Mouse (Mus musculus): ENCODE data around the gene Dgkk. TPM values are rescaled to one million over a fixed set of nuclear protein-coding genes. Genes with fewer than 3 reads are reported as not detected.
"Not testable (repeated sequence)": the region's sequence is repeated elsewhere in the genome, so short reads cannot be mapped to it uniquely, and the experiment has no call there.

Gene Dgkk
- polyA plus RNA-seq (2015; fragmentation: Nextera tagmentation; extraction: Ambion mirVana): 0.30 and 0.44 TPM in 2 replicates

DNA sequence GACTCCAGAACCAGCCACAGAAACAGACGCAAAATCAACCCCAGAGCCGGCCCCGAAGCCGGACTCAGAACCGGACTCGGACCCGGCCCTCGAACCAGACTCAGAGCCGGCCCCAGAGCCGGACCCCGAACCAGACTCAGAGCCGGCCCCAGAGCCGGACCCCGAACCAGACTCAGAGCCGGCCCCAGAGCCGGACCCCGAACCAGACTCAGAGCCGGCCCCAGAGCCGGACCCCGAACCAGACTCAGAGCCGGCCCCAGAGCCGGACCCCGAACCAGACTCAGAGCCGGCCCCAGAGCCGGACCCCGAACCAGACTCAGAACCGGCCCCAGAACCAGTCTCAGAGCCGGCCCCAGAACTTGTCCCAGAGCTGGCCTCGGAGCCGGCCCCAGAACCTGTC lies at the start of gene Dgkk:
Gene Dgkk, plus strand, starts transcription at position 301 of the 400 bp plus-strand sequence.
- WGBS: 13% methylated on average over 3 of the region's 30 CpGs

DNA sequence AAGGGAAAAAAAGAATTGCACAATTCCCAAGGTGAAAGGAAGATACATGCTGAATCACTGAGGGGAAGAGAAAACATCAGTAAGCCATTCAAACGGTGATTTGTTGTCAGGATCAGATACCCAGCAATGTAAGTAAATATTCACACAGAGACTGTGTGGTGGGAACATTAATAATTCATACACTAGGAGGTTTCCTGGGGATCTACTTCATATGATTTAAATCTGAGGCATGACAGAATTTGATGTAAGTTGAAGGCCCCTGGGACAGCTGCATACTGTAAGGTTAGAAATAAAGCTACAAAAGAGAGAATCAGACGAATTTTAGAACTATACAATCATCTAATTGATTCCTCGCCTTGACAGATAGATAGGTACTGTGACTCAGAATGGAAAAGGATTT lies 45.1 kb upstream of the Dgkk start:
- 62% methylated on average over 3 of the region's 3 CpGs for WGBS
- Histone ChIP-seq H3K9me3 (ENCODE audit: control insufficient read depth, low read length) (no peaks in the 10 kb centered on the region), H3K4me3 (ENCODE audit: low read length) (no peak overlapping the region), H3K27me3 (ENCODE audit: control insufficient read depth, insufficient read depth, low read depth, low read length) (no peaks in the 10 kb centered on the region), H3K36me3 (ENCODE audit: control insufficient read depth, insufficient read depth, low read length) (no peaks in the 10 kb centered on the region), H3K27ac (ENCODE audit: low read length) (no peak overlapping the region), H3K4me1 (replicated peaks; ENCODE audit: control insufficient read depth, insufficient read depth, low read length) (no peaks in the 10 kb centered on the region), H3K4me2 (ENCODE audit: low read depth, low read length) (no peak overlapping the region), H3K9ac (ENCODE audit: low read length) (no peak overlapping the region)
- ATAC-seq (ENCODE audit: low read depth): no peak

More for the DNA sequence above, at the start of gene Dgkk:
- H3K27ac ChIP-seq (ENCODE audit: low read length); ATAC-seq (ENCODE audit: low read depth); H3K27me3 ChIP-seq (ENCODE audit: control insufficient read depth, insufficient read depth, low read depth, low read length); H3K36me3 ChIP-seq (ENCODE audit: control insufficient read depth, insufficient read depth, low read length); H3K4me1 ChIP-seq (replicated peaks; ENCODE audit: control insufficient read depth, insufficient read depth, low read length); H3K9me3 ChIP-seq (ENCODE audit: control insufficient read depth, low read length); H3K9ac ChIP-seq (ENCODE audit: low read length): not testable (repeated sequence)
- H3K4me2 ChIP-seq (ENCODE audit: low read depth, low read length): peak within 1 kb of the TSS; percentile 61
- peak within 1 kb of the TSS; percentile 44 for H3K4me3 ChIP-seq (ENCODE audit: low read length)

DNA sequence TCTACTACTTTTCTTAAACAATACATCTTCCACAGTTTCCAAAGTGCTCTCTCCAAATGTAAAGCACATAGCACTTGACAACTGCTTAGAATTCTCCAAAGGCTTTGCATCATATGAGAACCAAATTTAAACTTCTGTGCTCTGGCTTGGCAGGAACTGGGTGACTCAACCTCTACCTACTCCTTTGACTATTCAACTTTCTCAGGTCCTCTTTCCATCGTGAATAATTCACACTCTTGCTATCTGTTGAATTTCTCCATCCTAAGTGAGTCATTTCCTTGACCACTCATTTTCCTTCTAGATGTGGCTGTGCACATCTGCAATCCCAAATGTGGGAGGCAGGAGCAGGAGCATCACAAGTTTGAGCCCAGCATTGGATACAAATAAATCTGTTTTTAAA lies 28.4 kb upstream of the Dgkk start:
- Histone ChIP-seq H3K27me3 (ENCODE audit: control insufficient read depth, insufficient read depth, low read depth, low read length) (no peaks in the 10 kb centered on the region), H3K9me3 (ENCODE audit: control insufficient read depth, low read length) (no peaks in the 10 kb centered on the region), H3K4me3 (ENCODE audit: low read length) (no peak overlapping the region), H3K36me3 (ENCODE audit: control insufficient read depth, insufficient read depth, low read length) (no peaks in the 10 kb centered on the region), H3K4me2 (ENCODE audit: low read depth, low read length) (no peak overlapping the region), H3K4me1 (replicated peaks; ENCODE audit: control insufficient read depth, insufficient read depth, low read length) (no peaks in the 10 kb centered on the region), H3K9ac (ENCODE audit: low read length) (no peak overlapping the region), H3K27ac (ENCODE audit: low read length) (no peak overlapping the region)
- no peak for ATAC-seq (ENCODE audit: low read depth)
- WGBS: 32% methylated on average over 1 of the region's 1 CpGs

DNA sequence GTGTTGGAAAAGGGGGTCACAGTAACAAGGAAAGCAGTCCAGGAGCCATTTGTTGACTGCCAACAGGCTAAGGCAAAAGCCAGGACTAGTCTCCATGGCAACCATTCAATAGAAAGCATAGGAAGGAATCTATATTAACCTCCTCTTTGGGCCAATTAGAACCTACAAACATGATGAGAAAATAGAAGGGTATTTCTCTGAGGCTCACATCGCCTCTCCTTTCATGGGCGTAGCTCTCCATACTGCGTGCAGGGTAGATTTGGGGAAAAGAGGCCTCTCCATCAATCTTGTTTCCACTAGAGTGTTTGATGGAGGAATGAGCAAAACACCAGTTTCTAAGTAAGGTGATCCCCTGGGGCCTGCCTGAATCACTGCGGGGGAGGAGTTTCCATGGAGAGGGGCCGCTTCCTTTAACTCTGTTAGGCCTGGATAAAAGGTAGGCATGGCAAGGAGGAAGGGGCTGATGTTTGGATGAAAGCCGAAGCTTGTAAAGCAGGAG lies 27.5 kb upstream of the Dgkk start:
- Histone ChIP-seq H3K9ac (ENCODE audit: low read length) (no peak overlapping the region), H3K4me2 (ENCODE audit: low read depth, low read length) (no peak overlapping the region), H3K4me3 (ENCODE audit: low read length) (no peak overlapping the region), H3K27me3 (ENCODE audit: control insufficient read depth, insufficient read depth, low read depth, low read length) (no peaks in the 10 kb centered on the region), H3K36me3 (ENCODE audit: control insufficient read depth, insufficient read depth, low read length) (no peaks in the 10 kb centered on the region), H3K4me1 (replicated peaks; ENCODE audit: control insufficient read depth, insufficient read depth, low read length) (no peaks in the 10 kb centered on the region), H3K27ac (ENCODE audit: low read length) (no peak overlapping the region), H3K9me3 (ENCODE audit: control insufficient read depth, low read length) (no peaks in the 10 kb centered on the region)
- no peak for ATAC-seq (ENCODE audit: low read depth)
- WGBS: 36% methylated on average over 6 of the region's 6 CpGs

DNA sequence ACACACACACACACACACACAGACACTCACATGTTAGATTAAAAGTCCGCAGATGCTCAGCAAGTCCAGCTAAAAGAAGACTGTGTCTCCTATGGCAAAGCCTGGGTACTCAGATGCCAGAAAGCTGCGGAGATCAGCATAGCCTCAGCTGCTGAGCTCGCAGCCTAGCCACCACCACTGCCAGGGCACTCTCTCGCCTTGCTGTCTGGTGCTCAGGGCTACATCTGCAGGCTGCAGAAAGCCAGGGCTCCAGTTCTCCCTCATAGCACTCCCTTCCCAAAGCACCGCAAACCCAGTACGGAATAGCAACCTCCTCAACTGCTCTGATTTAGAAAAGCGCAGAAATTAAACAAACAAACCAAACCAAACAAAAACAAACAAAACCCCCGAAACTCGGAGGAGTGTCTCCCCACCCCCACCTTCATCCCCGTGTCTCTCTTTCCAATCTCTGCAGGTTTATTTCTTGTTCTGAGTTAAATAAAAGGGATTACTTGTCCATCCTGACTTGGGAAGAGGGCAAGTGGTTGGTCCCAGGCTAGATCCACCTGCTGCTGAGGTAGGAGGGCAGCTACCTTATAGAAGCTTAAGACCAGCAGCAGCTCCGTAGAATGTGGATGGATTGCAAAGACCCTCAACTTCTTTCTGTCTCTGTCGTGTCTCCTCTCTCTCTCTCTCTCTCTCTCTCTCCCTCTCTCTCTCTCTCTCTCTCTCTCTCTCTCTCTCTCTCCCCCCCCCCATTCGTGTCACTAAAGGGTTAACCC lies 1.4 kb upstream of the Dgkk start:
- H3K9me3 ChIP-seq (ENCODE audit: control insufficient read depth, low read length): no peaks in the 10 kb centered on the region
- H3K36me3 ChIP-seq (ENCODE audit: control insufficient read depth, insufficient read depth, low read length): no peaks in the 10 kb centered on the region
- H3K27me3 ChIP-seq (ENCODE audit: control insufficient read depth, insufficient read depth, low read depth, low read length): peaks cover 4% of the 10 kb centered on the region; the same call in 1 of the 2 replicates
- H3K4me1 ChIP-seq (replicated peaks; ENCODE audit: control insufficient read depth, insufficient read depth, low read length): no peaks in the 10 kb centered on the region
- WGBS: 18% methylated on average over 13 of the region's 13 CpGs
- H3K4me3 ChIP-seq (ENCODE audit: low read length): peak overlapping the region; percentile 44
- no peak overlapping the region for H3K9ac ChIP-seq (ENCODE audit: low read length)
- ATAC-seq (ENCODE audit: low read depth): no peak
- H3K27ac ChIP-seq (ENCODE audit: low read length): no peak overlapping the region
- peak overlapping the region; percentile 61 for H3K4me2 ChIP-seq (ENCODE audit: low read depth, low read length)

DNA sequence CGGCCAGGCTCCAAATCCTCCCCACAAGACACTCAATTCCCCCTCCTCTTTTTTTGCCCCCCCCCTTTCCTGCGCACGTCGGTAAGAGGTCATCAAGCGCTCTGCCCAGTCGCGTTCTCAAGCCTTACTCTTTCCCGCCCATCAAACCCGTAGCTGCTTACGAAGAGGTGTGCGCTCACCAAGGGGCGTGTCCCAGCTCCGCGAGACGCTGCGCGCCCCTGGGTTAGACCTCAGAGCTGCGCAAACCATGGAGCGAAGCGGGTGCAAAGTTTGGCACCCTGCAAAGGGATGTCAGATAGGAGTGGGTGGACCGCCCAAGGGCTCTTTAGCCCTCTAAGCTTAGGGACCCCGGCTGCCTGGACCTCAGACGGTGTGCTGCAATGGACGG lies 862 bp upstream of the Dgkk start:
- Histone ChIP-seq H3K27me3 (ENCODE audit: control insufficient read depth, insufficient read depth, low read depth, low read length) (peaks cover 4% of the 10 kb centered on the region; the same call in 1 of the 2 replicates), H3K36me3 (ENCODE audit: control insufficient read depth, insufficient read depth, low read length) (no peaks in the 10 kb centered on the region), H3K4me2 (ENCODE audit: low read depth, low read length) (peak overlapping the region; percentile 61), H3K27ac (ENCODE audit: low read length) (no peak overlapping the region), H3K4me1 (replicated peaks; ENCODE audit: control insufficient read depth, insufficient read depth, low read length) (no peaks in the 10 kb centered on the region), H3K4me3 (ENCODE audit: low read length) (peak overlapping the region; percentile 44), H3K9me3 (ENCODE audit: control insufficient read depth, low read length) (no peaks in the 10 kb centered on the region), H3K9ac (ENCODE audit: low read length) (no peak overlapping the region)
- 18% methylated on average over 20 of the region's 24 CpGs for WGBS
- peak; percentile 83 for ATAC-seq (ENCODE audit: low read depth)

DNA sequence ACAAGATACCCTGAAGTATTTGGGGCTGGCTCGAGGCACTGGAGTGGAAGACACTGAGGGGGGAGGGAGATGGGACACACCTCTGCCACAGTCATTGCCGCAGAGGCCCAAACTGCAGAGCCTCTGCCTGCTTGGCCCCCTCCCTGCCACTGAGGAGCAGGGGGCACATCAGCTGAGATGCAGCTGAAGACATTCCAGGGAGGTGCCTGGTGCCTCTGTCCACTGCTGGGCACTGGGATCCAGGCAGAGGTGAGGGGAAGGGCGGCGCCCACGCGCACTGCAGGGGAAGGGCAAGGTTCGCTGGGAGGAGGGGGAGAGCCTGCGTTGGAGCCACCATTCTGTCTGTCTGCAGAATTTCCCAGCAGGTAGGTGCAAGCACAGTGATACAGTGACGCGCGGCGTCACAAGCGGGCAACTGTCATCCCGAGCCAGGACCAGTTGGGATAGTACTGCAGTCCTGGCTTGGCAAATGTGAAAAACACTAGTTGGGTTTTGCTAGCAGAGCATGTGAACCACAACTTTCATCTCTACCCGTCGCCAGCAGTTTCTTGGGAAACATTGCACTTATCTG lies 948 bp downstream of the Dgkk start:
- Histone ChIP-seq H3K9me3 (ENCODE audit: control insufficient read depth, low read length) (no peaks in the 10 kb centered on the region), H3K27ac (ENCODE audit: low read length) (no peak overlapping the region), H3K4me3 (ENCODE audit: low read length) (0 out of 2 replicates have a peak overlapping the region, but pooled peaks have one; percentile 31), H3K4me2 (ENCODE audit: low read depth, low read length) (0 out of 2 replicates have a peak overlapping the region, but pooled peaks have one; percentile 51), H3K36me3 (ENCODE audit: control insufficient read depth, insufficient read depth, low read length) (no peaks in the 10 kb centered on the region), H3K9ac (ENCODE audit: low read length) (no peak overlapping the region), H3K4me1 (replicated peaks; ENCODE audit: control insufficient read depth, insufficient read depth, low read length) (no peaks in the 10 kb centered on the region), H3K27me3 (ENCODE audit: control insufficient read depth, insufficient read depth, low read depth, low read length) (peaks cover 4% of the 10 kb centered on the region; the same call in 1 of the 2 replicates)
- no peak for ATAC-seq (ENCODE audit: low read depth)
- WGBS: 18% methylated on average over 14 of the region's 16 CpGs

DNA sequence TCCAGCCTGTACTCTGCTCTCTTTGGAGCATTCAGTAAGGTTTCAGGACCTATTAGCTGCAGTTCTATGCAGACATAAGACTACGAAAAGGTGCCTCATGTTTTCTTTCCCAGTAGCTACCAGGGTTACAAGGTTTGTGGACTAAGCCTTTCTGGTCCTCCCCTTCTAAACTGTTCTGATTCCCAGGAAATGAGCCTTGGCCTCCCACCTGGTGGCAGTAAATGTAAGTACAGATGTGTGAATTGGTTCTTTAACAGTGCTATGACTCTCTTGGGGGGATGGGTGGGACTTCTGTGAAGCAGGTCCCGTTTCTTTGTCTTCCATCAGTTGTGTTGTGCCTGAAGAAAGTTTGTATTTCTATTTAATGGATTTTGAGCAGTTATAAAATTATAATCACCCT lies 53.4 kb downstream of the Dgkk start:
- Histone ChIP-seq H3K9me3 (ENCODE audit: control insufficient read depth, low read length) (no peaks in the 10 kb centered on the region), H3K4me1 (replicated peaks; ENCODE audit: control insufficient read depth, insufficient read depth, low read length) (no peaks in the 10 kb centered on the region), H3K4me3 (ENCODE audit: low read length) (no peak overlapping the region), H3K4me2 (ENCODE audit: low read depth, low read length) (no peak overlapping the region), H3K36me3 (ENCODE audit: control insufficient read depth, insufficient read depth, low read length) (no peaks in the 10 kb centered on the region), H3K27me3 (ENCODE audit: control insufficient read depth, insufficient read depth, low read depth, low read length) (no peaks in the 10 kb centered on the region), H3K27ac (ENCODE audit: low read length) (no peak overlapping the region), H3K9ac (ENCODE audit: low read length) (no peak overlapping the region)
- ATAC-seq (ENCODE audit: low read depth): no peak
- 43% methylated on average over 2 of the region's 2 CpGs for WGBS

DNA sequence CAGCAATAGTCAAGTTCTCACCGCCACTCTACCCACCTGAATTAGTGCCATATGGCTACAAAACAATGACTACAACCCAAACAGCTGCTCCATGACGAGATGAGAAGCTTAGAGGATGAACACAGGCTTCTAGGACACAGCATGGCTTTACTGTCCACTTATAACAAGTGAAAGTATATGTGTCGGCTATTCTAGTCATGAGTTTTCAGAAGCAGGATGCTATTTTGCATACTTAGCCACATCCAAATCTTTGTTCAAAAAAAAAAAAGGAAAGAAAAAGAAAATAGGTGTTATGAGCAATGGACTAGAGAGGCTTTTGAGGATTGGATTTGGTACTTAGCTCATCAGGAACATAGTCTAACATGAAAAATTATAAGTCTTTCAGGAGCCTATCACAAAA lies 74.4 kb downstream of the Dgkk start:
- ATAC-seq (ENCODE audit: low read depth): no peak
- Histone ChIP-seq H3K4me2 (ENCODE audit: low read depth, low read length) (no peak overlapping the region), H3K27ac (ENCODE audit: low read length) (no peak overlapping the region), H3K9ac (ENCODE audit: low read length) (no peak overlapping the region), H3K9me3 (ENCODE audit: control insufficient read depth, low read length) (no peaks in the 10 kb centered on the region), H3K36me3 (ENCODE audit: control insufficient read depth, insufficient read depth, low read length) (no peaks in the 10 kb centered on the region), H3K27me3 (ENCODE audit: control insufficient read depth, insufficient read depth, low read depth, low read length) (no peaks in the 10 kb centered on the region), H3K4me1 (replicated peaks; ENCODE audit: control insufficient read depth, insufficient read depth, low read length) (no peaks in the 10 kb centered on the region), H3K4me3 (ENCODE audit: low read length) (no peak overlapping the region)
- WGBS: 79% methylated on average over 3 of the region's 3 CpGs
